Mouse (Mus musculus): Measurements from ENCODE around the gene Akt1. TPM values are rescaled to one million over a fixed set of nuclear protein-coding genes. Genes with fewer than 3 reads are reported as not detected.

Akt1 gene
- polyA plus RNA-seq, 1 experiment, result 105 TPM

DNA sequence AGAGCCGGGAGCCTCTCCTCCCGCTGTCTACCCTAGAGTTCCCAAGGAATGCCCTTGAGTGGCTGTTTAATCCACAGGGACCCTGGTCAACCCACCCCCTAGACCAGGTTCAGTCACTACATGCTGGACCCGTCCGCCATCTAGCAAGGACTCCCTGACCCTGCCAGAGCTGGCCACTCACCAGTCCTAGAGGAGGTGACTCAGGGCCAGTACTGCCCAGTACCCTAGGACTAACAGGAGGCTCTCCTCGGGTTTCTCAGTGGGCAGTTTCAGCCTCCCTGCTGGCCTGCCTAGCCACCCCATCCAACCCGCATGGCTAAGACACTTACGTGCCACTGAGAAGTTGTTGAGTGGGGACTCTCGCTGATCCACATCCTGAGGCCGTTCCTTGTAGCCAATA is 12.8 kb downstream of the Akt1 start:
- WGBS, result 89% methylated on average over 9 of the region's 9 CpGs
- no peaks in the 10 kb centered on the region for H3K27me3 ChIP-seq (ENCODE audit: control insufficient read depth, insufficient read depth, low read length)
- no peak for TF ChIP-seq POLR2A (IDR thresholded peaks at IDR 0.05; ENCODE audit: low read depth, low read length)
- TF ChIP-seq CTCF (IDR thresholded peaks at IDR 0.05; ENCODE audit: extremely low read depth, insufficient read depth, insufficient read length, insufficient replicate concordance), result no peak
- no peak overlapping the region for H3K27ac ChIP-seq (ENCODE audit: insufficient read depth, low read length)
- no peak overlapping the region for H3K4me3 ChIP-seq (ENCODE audit: extremely low read depth, insufficient read depth, insufficient read length)
- no peaks in the 10 kb centered on the region for H3K4me1 ChIP-seq (ENCODE audit: control insufficient read depth, insufficient read depth, insufficient read length)
- H3K36me3 ChIP-seq (ENCODE audit: control insufficient read depth, insufficient read depth, low read length), result peaks cover 45% of the 10 kb centered on the region
- DNase-seq (ENCODE audit: low read depth in 1 of 2, low spot score in 2 of 2), result no peak

GRCm38 (mm10) chr12:112661327-112661605 is 13.4 kb downstream of the Akt1 start:
- Histone ChIP-seq H3K27me3 (ENCODE audit: control insufficient read depth, insufficient read depth, low read length) (no peaks in the 10 kb centered on the region), H3K27ac (ENCODE audit: insufficient read depth, low read length) (no peak overlapping the region), H3K4me1 (ENCODE audit: control insufficient read depth, insufficient read depth, insufficient read length) (no peaks in the 10 kb centered on the region), H3K36me3 (ENCODE audit: control insufficient read depth, insufficient read depth, low read length) (peaks cover 50% of the 10 kb centered on the region), H3K4me3 (ENCODE audit: extremely low read depth, insufficient read depth, insufficient read length) (no peak overlapping the region)
- TF ChIP-seq CTCF (IDR thresholded peaks at IDR 0.05; ENCODE audit: extremely low read depth, insufficient read depth, insufficient read length, insufficient replicate concordance) (no peak), POLR2A (IDR thresholded peaks at IDR 0.05; ENCODE audit: low read depth, low read length) (no peak)
- 96% methylated on average over 3 of the region's 3 CpGs for WGBS
- DNase-seq (ENCODE audit: low read depth in 1 of 2, low spot score in 2 of 2), result no peak

DNA sequence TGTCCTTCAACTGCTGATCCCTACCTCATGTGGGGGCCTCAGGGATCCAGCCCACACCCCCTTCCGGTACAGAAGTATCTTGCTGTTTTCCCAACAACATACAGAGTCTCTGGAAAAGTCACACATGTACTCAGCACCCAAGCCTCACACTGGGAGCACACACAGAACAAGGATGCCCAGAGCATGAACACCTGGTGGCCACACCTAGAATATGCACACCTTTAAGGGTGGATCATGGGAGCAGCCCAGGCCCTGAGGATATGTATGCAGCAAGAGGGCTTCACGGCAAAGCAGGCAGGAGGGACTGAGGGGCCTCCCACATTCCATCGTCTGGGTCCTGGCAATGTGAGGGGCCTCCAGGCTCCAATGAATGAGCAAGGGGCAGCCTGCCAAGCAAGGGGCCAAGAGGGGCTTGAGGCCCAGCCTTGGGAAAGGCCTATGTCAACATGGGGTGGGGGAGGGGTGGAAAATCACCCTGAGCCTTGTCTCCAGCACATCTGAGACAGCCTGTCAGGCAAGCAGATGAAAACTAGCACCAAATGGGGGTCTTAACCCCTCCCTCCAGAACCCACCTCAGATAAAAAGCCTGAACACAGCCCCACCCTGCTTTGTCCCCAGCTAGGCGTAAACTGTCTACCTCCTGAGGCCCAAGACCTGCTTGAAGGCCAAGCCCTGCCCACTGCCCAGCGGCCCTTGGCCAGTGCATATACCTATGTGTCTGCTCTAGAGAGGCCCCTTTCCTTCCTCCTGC is 13.9 kb downstream of the Akt1 start:
- H3K4me3 ChIP-seq (ENCODE audit: extremely low read depth, insufficient read depth, insufficient read length), result no peak overlapping the region
- no peak overlapping the region for H3K27ac ChIP-seq (ENCODE audit: insufficient read depth, low read length)
- peaks cover 52% of the 10 kb centered on the region for H3K36me3 ChIP-seq (ENCODE audit: control insufficient read depth, insufficient read depth, low read length)
- WGBS, result 90% methylated on average over 5 of the region's 5 CpGs
- H3K27me3 ChIP-seq (ENCODE audit: control insufficient read depth, insufficient read depth, low read length), result no peaks in the 10 kb centered on the region
- no peak for DNase-seq (ENCODE audit: low read depth in 1 of 2, low spot score in 2 of 2)
- H3K4me1 ChIP-seq (ENCODE audit: control insufficient read depth, insufficient read depth, insufficient read length), result no peaks in the 10 kb centered on the region
- TF ChIP-seq CTCF (IDR thresholded peaks at IDR 0.05; ENCODE audit: extremely low read depth, insufficient read depth, insufficient read length, insufficient replicate concordance) (no peak), POLR2A (IDR thresholded peaks at IDR 0.05; ENCODE audit: low read depth, low read length) (no peak)

DNA sequence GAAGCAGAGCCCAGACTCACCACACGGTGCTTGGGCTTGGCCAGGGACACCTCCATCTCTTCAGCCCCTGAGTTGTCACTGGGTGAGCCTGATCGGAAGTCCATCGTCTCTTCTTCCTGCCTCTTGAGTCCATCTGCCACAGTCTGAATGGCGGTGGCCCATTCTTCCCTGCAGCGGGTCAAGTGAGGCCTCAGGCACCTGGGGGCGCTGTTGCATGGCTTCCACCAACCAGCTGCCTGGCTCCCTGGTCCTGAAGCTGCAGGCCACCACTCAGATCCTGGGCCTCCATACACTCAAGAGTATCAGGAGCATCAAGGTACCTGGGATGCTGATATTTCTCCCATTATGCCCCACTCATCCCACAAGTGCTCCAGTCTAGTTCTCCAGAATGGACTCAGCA is 15.6 kb downstream of the Akt1 start:
- peak in 1 of 2 experiments; percentile 71 for DNase-seq (ENCODE audit: low read depth in 1 of 2, low spot score in 2 of 2)
- Histone ChIP-seq H3K4me1 (ENCODE audit: control insufficient read depth, insufficient read depth, insufficient read length) (no peaks in the 10 kb centered on the region), H3K4me3 (ENCODE audit: extremely low read depth, insufficient read depth, insufficient read length) (no peak overlapping the region), H3K27ac (ENCODE audit: insufficient read depth, low read length) (no peak overlapping the region), H3K36me3 (ENCODE audit: control insufficient read depth, insufficient read depth, low read length) (peaks cover 61% of the 10 kb centered on the region), H3K27me3 (ENCODE audit: control insufficient read depth, insufficient read depth, low read length) (no peaks in the 10 kb centered on the region)
- WGBS, result 97% methylated on average over 6 of the region's 6 CpGs
- TF ChIP-seq POLR2A (IDR thresholded peaks at IDR 0.05; ENCODE audit: low read depth, low read length) (no peak), CTCF (IDR thresholded peaks at IDR 0.05; ENCODE audit: extremely low read depth, insufficient read depth, insufficient read length, insufficient replicate concordance) (peak; percentile 26; the same call in 1 of the 2 replicates)

DNA sequence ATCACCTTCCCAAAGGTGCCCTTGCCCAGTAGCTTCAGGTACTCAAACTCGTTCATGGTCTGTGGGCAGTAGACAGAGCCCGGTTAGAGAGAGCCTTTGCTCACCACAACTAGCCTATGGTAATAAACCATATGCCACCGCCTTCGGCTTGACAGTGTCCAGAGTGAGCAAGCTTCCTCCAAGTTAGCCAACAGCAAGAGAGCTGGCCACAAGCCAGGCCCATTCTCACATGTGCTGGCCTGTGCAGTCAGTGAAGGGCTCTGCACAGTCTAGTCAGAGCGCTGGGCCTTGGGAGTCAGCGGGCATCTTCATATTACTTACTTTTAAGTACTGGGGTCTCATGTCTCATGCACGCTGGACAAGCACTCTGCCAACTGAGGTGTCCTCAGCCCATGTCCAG is 16.1 kb downstream of the Akt1 start:
- Histone ChIP-seq H3K27me3 (ENCODE audit: control insufficient read depth, insufficient read depth, low read length) (no peaks in the 10 kb centered on the region), H3K36me3 (ENCODE audit: control insufficient read depth, insufficient read depth, low read length) (peaks cover 62% of the 10 kb centered on the region), H3K4me3 (ENCODE audit: extremely low read depth, insufficient read depth, insufficient read length) (no peak overlapping the region), H3K4me1 (ENCODE audit: control insufficient read depth, insufficient read depth, insufficient read length) (no peaks in the 10 kb centered on the region), H3K27ac (ENCODE audit: insufficient read depth, low read length) (no peak overlapping the region)
- WGBS, result 88% methylated on average over 7 of the region's 7 CpGs
- TF ChIP-seq CTCF (IDR thresholded peaks at IDR 0.05; ENCODE audit: extremely low read depth, insufficient read depth, insufficient read length, insufficient replicate concordance), result no peak
- no peak for TF ChIP-seq POLR2A (IDR thresholded peaks at IDR 0.05; ENCODE audit: low read depth, low read length)
- no peak for DNase-seq (ENCODE audit: low read depth in 1 of 2, low spot score in 2 of 2)

DNA sequence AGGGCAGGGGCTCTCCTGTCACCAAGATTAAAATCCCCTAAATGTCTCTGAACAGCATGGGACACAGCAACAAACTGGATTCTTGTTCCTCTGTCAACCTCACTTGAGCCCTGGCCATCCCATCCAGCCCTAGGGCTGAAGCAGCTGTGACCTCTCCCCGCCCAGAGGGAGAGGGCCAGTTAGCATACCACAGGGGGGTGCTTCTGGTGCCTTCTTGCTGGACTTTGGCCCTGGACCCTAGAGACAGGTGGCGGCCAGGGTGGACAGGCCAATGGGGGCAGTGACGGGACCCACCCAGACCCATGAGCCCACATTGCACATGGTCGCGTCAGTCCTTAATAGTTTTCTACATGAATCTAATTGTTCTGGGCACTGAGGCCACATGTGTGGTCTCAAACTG is 20.6 kb downstream of the Akt1 start:
- Histone ChIP-seq H3K4me1 (ENCODE audit: control insufficient read depth, insufficient read depth, insufficient read length) (no peaks in the 10 kb centered on the region), H3K36me3 (ENCODE audit: control insufficient read depth, insufficient read depth, low read length) (peaks cover 43% of the 10 kb centered on the region), H3K27ac (ENCODE audit: insufficient read depth, low read length) (no peak overlapping the region), H3K4me3 (ENCODE audit: extremely low read depth, insufficient read depth, insufficient read length) (no peak overlapping the region), H3K27me3 (ENCODE audit: control insufficient read depth, insufficient read depth, low read length) (no peaks in the 10 kb centered on the region)
- WGBS, result 96% methylated on average over 5 of the region's 5 CpGs
- TF ChIP-seq POLR2A (IDR thresholded peaks at IDR 0.05; ENCODE audit: low read depth, low read length), result no peak
- no peak for TF ChIP-seq CTCF (IDR thresholded peaks at IDR 0.05; ENCODE audit: extremely low read depth, insufficient read depth, insufficient read length, insufficient replicate concordance)
- DNase-seq (ENCODE audit: low read depth in 1 of 2, low spot score in 2 of 2), result no peak

- peaks cover 36% of the 10 kb centered on the region for H3K36me3 ChIP-seq (ENCODE audit: control insufficient read depth, insufficient read depth, low read length)
- H3K4me3 ChIP-seq (ENCODE audit: extremely low read depth, insufficient read depth, insufficient read length), result no peak overlapping the region
- H3K27me3 ChIP-seq (ENCODE audit: control insufficient read depth, insufficient read depth, low read length), result no peaks in the 10 kb centered on the region
- H3K4me1 ChIP-seq (ENCODE audit: control insufficient read depth, insufficient read depth, insufficient read length), result no peaks in the 10 kb centered on the region
- DNase-seq (ENCODE audit: low read depth in 1 of 2, low spot score in 2 of 2), result peak; percentile 64 to 83
- peak; percentile 91; the same call in 1 of the 2 replicates for TF ChIP-seq CTCF (IDR thresholded peaks at IDR 0.05; ENCODE audit: extremely low read depth, insufficient read depth, insufficient read length, insufficient replicate concordance)
- TF ChIP-seq POLR2A (IDR thresholded peaks at IDR 0.05; ENCODE audit: low read depth, low read length), result no peak
- no peak overlapping the region for H3K27ac ChIP-seq (ENCODE audit: insufficient read depth, low read length)
- WGBS, result 62% methylated on average over 7 of the region's 7 CpGs
These were observed 21.4 kb downstream of the Akt1 start for GRCm38 (mm10) chr12:112653157-112653824.
